Mouse (Mus musculus) ovary, postnatal 14 days (tissue): ENCODE data around the gene Ttll5.

Source experiments
- DNase-seq: peaks from one replicate; pipeline ENCODE4 v3.0.0; 2022; ENCODE audit warnings: low spot score

Ttll5 gene

DNA sequence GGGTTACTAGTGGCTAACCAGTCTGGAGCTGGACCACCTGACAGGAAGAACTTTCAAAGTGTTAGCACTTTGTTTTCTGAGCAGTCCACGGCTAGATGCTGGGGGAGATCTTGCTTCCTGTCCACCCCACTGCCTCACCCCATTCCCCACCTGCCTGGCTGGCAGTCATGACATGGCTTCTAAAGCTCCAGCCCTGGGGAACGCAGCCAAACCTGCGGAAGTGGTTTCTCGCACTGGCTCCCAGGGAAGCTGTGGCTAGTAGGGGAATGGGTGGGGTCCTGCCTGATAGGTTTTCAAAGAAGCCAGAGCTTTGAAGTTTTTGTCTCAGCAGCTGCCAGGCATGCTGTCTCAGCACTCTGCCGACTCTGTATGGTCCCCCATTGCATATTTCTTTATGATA is 145.1 kb downstream of the Ttll5 start:
- no peak for DNase-seq

DNA sequence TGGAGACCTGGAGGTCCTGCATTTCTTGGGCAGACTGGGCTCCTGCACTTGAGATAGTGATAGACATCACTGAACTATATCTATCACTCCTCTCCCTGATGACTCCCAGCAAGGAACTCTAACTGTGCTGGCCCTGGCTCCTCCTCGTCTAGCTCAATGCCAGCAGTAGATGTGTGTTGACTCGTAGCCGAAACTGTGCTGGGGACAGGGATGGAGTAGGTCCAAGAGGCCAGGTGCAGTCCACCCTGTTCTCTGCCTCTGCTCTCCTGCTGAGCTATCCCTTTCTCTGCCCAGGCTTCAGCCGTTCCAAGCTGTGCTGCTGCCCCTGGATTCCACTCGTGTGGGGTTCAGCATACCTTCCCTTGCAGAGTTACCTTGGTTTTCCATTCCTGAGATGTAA is 145.7 kb downstream of the Ttll5 start:
- DNase-seq = no peak

DNA sequence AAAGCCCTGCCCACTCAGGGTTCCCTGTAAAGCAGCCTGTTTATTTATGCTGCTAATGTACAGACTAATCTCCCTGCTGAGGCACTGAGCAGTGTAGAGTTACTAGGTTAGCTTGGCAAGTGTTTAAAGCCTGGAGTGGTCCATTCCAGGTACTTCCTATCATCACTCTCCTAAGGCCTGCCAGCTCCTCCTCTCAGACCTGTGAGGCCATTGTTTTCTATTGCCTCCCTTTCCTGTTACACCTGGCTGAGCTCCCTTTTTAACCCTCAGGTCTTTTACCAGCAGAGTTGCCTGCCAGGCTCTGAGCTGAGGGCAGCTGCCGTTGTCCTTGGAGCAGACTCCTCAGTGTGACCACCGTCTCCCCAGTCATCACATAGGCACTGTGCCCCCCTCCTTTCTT is 146.3 kb downstream of the Ttll5 start:
- DNase-seq = no peak

DNA sequence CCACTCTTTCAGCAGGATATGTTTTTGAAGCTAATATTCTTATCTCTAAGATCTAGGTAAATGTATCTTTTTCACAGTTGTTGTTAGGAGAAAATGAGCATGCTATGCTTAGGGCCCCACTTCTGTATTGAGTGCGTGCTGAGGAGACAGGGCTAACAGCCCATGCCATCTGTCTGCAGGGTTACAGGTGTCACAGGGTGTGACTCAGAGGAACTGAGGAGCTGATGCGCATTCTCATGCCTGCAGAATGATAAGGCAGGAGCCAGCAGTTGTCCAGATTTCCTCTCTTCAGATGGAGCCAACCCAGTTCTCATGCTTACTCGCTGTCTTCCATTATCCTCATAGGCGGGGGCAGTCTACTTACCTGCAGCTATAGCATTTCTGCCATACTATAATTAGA is 147.2 kb downstream of the Ttll5 start:
- no peak for DNase-seq

DNA sequence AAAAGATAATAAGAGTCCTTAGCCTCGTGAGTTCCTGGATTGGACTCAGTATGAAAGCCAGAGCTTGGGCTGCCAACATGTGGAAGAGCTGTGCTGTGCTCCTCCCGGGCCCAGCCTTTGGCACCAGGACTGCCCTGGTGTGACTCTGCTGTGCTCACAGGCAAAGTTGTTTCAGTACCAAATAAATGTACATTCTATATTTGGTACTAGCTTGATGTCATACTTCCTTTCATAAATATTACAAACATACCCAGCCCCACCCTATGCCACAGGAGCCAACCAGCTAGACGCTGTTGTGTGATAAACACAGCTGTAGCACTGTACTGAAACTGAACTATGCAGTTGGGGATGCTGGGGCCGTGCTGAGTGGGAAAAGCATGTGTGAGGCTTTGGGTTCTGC is 149.1 kb downstream of the Ttll5 start:
- DNase-seq = no peak

DNA sequence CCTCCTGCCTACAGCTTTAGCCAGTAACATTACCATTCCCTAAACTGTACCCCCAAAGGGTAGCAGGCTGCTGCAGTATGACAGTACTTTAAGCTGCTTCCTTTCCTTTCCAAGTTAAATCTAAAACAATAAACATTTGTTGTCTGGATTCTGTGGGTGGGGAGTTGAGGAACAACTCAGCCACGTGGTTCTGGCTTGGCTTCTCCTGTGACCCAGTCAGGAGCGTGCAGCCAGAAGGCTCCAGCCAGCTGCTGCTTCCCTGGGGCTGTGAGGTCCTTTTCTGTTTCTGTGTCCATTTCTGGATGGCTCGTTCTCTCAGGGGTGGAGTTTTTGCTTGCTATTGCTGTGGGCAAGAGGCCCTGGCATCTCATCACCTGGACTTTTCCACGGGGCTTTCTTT is 149.6 kb downstream of the Ttll5 start:
- no peak for DNase-seq

DNA sequence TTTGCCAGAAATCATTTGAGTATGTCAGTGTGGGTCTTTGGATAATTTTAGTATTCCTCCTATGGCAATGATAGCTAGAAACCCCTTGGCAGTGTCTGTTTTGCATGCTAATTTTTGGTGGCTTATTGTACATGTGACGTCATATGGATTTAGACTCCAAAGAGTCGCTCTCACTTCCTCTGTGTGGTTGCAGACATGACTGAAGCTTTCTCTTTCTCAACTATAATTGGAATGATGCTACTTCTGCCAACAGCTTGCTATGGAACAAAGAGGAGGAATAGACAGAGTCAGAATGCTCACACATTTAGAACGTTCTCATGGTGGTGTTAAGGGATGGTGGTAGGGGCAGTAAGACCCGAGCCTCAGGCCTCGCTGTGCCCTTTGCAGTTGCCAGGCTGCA is 155.5 kb downstream of the Ttll5 start:
- no peak for DNase-seq

DNA sequence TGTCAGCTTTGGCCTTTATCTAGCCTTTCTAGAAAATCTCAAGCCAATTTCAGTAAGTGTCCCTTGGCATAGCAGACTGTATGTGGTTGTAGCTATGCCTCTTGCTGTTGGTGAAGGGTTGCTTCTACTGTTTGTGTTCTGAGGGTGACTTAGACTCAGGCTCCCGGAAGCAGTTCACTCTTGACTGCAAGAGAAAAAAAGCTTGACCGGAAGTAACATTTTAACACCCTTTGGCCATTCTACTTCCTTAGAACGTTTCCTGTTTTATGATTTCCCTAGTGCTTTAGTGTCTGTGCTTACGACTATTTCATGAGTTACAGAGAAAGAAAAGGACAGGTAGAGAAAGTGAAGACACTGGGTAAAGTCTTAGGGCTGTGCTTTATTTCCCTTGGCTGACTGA is 161.1 kb downstream of the Ttll5 start:
- no peak for DNase-seq

DNA sequence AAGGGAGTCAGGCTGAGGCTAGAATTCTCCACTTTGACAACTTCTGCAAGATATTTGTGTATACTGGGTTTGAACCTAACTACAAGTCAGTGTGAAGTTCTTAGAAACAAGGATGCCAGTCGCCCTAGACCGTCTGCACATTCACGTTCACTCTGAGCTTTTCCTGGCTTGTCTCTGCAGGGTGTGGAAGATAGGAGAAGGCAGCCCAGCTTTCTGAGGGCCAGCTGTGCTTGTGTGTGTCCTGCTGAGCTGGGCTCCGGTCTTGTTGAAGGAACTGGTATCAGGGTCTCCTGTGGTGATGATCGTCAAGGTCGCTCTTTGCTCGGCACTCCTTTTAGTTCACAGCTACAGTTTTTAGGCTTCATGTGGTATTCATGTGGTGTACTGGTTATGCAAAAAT is 161.6 kb downstream of the Ttll5 start:
- no peak for DNase-seq

DNA sequence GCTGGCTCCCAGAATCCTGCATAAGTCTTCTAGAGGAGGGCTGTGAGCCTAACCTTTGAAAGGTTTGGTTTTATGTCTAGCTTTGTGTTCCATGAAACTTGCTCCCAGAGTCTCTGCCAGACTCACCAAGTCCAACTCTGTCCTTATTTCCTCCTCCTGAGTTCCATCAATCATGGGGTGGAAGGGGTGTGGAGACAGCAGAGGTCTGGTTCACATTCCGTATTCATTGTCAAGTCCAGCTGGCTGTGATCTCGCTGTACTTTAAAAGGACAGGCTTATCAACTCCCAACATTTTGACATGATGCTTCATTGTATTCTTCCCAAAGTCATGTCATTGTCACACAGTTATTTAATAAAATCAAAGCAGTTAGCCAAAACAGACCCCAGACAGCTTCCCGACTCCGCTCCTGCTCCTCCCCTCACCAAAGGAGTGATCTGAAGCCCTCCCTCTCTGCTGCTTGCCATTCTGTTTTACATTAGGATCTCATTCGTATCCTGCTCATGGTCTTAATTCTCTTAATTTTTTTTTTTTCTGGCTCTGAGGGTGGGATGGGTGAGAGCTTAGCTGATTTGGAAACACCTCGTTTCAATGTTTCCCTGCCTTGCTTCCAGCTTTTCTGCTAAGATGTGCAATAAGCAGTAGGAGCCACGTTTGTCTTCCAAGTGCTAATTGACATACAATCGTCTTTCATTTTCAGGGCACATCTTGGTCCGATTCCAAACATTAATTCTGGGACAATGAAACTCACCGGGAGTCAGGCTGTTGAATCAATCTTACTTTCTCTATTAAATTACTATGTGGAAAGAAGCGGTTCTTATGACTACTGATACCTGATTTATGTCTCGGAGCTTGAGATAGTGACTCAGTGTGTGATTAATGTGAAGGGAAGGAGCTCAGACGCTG is 162.3 kb downstream of the Ttll5 start:
- no peak for DNase-seq

DNA sequence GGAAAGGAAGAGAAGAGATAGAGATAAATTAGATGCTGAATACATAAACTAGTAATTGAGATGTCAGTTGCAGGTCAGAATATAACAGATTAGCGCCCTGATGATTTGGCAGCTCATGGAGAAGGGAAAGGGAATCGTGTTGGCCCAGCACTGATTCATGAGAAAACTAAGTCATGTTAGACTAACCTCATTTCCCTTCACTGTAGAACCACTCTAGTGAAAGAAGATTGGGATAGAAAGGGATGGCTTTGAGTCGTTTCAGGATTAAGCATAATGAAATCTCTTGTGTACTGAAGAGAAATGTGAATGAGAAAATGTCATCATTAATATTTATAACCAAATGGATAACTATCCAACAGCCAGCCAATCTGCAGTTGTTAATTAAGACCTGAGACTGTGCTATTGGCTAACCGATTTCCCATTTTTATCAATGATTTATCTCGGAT is 163.0 kb downstream of the Ttll5 start:
- DNase-seq = no peak

DNA sequence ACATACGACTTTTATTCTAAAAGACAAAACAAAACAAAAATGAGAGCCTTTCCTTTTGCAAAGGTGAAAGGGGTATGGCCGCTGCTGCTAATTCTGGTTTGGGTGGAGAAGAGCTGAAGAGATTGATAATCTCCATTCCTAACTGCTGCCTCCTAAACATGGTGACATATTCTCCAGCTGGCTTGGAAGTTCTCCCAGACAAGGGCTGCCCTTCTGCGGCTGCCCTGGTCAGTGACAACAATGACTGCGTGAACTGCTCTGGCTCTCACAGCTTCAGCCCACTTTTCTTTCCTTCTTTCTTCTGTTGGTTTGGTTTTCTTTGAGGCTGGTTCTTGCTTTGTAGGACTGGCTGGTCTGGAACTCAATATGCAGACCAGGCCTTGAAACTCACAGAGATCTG is 163.7 kb downstream of the Ttll5 start:
- DNase-seq = no peak

DNA sequence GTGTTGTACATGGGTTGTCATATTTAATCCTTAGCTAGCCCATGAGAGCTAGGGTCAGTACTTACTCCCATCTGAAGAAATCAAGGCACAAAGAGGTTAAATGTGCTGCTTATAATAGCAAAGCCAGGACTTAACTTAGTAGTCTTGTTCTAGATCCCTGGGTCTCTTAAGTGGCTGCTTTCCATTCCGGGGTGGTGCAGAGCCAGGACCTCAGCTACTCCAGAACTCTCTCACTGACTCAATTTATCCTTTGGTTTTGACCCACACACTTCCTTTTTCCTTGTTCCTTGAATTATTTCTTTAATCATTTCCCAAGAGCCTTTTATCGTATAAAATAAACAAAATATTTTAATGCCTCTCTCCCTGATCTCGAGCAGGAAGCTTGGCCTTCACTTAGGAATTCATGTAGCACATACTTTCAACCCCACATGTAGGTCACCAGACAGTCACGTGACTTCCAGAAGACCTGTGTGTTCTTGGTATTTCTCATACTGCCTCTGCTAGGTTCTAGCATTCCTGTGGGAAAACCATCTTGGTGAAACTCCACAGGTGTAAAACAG is 164.4 kb downstream of the Ttll5 start:
- DNase-seq = no peak

DNA sequence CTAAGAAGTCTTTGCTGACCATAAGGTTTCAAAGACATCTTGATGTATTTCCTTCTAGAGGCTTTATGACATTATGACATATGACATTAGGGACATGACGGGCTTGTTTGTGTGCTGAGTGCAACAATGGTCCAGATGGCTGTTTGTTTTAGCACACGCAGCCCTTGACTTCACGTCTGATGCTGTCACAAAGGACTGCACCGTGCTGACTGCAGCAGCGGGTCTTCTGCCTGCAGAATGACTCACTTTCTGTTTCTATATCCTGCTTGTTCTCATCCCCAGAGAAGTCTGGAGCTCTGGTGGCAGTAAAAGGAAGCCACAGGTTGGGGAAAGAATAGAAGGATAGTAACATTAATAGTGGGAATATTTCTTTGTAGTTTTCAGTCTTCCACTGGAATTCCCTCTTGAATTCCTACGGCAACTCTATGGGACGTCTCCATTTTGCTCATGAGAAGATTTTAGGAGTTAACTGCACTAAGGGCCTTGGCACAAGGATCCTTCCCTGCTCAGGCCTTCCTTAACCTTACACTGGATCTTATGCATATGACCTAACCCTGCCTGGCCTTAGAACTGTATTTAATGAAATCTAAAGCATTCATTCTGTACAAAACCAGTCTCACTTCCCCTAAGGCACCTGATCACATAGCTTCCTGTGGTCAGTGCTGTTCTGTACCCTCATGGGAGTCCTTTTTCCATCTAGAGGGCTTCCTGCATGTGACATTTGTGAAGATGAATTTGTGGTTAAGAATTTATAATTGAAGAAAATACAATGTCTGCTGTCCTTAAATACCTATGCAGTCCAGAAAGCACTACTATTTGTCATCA is 167.8 kb downstream of the Ttll5 start:
- DNase-seq = no peak

DNA sequence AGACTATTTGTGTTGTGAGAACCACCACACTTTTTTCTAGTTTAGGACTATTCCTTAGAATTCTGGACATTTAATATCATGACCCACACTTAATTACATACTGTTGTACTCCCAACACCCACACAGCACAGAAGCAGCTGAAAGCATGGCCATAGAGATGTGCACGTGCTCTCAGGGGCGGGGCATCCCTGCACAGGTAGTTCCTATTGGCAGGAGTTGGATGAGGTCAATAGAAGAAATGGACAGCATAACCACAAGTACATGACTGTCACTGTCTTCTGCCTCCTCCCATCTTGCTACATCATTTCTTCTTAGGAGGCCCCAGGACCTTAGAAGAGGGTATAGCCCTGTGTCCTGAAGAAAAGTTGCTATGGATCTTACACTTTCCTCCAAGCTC is 168.4 kb downstream of the Ttll5 start:
- DNase-seq = no peak

DNA sequence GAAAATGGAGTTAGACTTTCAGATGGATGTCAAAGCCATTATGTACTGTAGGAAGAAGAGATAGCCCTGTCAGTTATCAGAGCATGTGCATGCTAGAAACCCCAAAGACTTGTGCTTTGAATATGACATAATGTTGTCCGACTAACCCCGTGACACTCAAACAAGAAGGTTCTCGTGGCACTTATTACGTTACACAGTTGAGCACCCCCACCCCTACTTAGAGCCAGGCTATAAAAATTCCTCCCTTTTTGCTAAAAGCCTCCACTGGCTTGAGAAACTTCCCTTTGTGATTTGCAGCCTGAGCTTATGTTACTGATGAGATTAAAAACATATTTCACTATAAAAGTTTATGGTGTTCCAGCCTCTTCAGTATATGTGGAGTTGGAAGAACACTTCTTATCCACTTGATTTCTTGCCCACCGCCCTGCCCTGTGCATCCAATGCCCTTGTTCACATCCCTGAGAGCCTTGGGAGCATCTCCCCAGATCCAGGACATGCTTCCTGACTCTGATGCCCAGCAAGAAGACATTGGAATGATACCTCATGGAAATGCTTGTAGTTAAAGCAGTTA is 169.4 kb downstream of the Ttll5 start:
- DNase-seq = no peak

DNA sequence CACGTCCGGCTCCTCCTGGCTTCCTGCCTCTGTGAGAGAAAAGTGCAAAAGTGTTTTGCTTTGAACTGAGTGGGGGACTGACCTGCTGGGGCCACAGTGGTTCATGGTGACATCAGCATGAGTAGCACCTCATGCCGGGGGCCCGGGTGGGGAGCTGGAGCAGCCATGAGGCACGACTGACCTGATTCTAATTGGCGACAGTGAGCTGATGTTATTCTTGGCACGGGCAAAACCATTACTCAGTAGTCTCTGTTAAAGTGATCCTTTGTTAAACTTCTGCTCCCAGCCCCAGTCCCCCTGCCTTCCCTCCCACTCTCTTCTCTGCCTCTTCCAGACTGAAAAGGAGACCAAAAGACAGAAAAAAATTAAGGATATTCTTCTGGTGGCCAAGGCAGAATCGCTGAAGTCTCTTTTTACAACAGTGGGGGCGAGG is 176.2 kb downstream of the Ttll5 start:
- DNase-seq = no peak

DNA sequence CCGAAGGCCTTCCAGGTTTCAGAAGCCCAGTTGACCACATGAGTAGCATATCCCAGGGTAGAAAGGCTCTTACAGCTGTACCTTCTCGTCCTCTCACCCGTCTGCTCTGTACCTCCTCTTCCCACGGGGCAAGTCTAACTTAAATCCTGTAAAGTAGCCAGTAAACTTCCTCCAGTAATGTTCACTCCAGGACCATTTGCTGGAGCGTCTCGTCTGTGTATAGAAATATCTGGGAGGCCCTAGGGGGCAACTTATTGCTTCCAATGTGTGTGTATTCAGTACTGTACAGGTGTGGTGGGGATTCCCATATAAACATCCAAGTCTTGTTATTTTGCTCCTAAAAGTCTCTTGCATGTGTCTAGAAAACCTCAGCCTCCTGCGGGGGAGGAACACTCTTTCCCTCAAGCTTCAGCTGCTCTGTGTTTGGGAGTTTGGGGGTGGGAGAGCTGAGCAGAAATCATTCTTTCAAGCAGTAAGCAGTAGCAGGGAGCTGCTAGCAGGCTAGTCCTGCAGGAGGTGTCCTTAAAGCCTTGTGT is 176.7 kb downstream of the Ttll5 start:
- no peak for DNase-seq

DNA sequence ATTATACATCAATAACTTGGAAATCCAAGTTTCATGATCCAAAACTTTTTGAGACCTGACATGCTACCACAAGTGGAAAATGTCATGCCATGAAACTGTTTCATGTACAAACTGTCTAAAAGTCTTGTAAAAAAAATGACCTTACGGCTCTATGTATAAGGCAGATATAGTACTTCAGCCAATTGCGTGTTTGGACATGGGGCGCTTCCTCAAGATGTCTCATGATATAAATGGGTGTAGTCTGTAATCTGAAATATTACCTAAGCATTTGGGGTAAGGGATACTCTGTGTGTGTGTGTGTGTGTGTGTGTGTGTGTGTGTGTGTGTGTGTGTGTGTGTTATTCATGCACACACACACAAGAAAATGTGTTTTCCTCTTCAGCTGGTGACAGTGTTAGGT is 180.2 kb downstream of the Ttll5 start:
- DNase-seq = no peak

DNA sequence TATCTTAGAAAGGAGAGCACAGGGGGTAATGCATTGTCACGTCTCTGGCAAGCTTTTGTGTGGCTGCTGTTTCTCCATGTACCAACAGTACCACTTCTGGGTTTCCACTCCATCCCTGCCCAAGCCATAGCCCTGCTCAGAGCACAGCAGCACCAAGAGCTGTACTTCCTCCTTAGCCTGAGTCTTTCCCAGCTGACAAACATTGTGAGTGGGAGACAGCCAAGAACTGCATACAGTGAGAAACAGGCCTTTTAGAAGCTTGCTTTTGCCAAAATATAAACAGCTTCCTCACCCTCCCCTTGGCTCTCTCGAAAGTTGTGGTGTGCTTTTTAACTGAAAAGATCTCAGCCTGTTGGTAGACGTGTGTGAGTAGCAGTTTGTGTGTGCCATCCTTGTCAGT is 182.9 kb downstream of the Ttll5 start:
- DNase-seq = no peak

DNA sequence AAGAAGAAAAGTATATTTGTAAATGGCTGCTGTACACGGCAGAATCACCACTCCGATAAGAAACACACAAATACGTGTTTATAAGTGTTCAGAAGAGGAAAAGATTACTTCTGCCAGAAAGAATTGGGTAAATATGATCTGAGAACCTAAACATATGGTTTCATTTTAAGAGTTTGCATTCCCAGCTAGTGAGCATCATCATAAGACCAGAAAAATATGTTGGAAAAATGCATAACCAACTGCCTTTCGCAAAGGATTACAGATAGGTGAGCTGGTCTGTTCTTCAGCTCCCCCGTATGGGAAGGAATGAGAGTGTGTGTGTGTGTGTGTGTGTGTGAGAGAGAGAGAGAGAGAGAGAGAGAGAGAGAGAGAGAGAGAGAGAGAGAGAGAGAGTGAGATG is 186.2 kb downstream of the Ttll5 start:
- no peak for DNase-seq

DNA sequence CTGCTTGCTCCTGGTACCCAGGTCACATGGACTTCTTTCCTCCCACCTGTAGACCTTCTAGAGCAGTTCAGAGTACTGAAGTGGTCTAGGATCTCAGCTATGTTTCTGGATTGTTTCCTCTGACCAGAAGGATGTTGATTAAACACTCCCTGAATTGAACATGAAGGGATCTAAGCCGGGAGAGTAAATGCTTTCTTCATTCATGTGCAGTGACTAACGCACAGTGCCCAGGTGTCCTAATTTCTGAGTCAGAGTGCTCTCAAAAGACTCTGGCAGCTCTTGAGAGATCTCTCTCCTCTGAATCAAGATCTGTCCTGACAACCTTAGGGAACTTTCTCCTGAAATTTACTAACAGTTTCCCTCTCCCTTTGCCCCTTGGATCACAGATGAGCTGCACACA is 187.7 kb downstream of the Ttll5 start:
- no peak for DNase-seq
